Mouse (Mus musculus): ENCODE measurements around the gene Gm10273. TPM values are rescaled to one million over a fixed set of nuclear protein-coding genes. Genes with fewer than 3 reads are reported as not detected.
"Not testable (repeated sequence)": the region's sequence is repeated elsewhere in the genome, so short reads cannot be mapped to it uniquely, and the experiment has no call there.

Gene Gm10273
- total RNA-seq (2021): 10 to 100 TPM; 28.5 to 38.1 TPM
- long read RNA-seq, experiment 1, partial matches to known transcripts: 0 of 2 reads
- long read RNA-seq, experiment 1, other reads (novel, unspliced or antisense): 0 of 2 reads
- long read RNA-seq, experiment 2, partial matches to known transcripts: 0 of 4 reads
- long read RNA-seq, experiment 2, other reads (novel, unspliced or antisense): 0 of 4 reads

DNA sequence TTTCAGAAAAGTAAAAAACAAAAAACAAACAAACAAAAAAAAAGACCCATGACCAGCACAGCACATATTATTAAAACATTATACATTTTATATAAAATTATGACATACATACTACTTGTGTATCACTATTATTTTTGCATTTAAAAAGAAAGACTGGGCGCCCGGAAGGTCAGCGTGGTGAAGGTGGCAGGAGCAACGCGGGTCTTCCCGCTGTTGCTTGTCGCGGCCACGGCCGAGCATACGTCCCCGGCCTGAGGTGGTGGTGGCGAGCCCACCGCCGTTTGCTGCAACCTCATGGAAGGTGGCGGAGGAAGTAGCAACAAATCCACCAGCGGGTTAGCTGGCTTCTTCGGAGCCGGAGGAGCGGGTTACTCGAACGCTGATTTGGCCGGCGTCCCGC, at the start of gene Gm10273:
TSS of gene Gm10273 (plus strand) at position 172 of the 400 bp plus-strand sequence.
- not testable (repeated sequence) for H3K4me3 ChIP-seq; DNase-seq (ENCODE audit: low spot score in 2 of 2); H3K27ac ChIP-seq

DNA sequence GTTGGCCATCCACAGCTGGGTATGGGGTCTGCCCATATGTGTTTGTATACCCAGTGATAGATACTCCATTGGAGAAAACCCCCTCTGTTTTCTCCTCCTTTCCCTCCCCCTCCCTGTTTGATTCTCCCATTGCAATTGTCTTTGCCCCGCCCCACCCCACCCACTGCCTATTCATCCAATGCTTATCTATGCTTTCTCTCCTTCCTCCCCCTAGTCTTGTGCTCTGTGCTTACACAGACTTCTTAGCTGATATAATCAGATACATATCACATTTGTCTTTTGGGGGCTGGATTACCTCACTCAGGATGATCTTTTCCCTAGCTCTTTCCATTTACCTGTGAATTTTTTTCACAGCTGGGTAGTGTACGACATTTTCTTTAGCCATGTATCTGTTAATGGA, 48.9 kb upstream of the Gm10273 start:
- no peak for DNase-seq (ENCODE audit: low spot score in 2 of 2)

DNA sequence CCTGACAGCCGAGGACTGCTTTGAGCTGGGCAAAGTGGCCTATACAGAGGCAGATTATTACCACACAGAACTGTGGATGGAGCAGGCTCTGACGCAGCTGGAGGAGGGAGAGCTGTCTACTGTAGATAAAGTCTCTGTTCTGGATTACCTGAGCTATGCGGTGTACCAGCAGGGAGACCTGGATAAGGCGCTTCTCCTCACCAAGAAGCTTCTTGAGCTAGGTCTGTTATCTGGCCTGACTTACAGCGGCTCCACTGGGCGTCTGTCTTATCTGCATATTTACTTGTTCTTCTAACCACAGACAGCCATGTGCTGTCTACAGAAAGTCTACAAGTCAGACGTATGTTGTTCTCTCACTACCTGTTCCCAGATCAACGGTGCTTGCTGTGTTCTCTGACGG, 47.2 kb upstream of the Gm10273 start:
- DNase-seq (ENCODE audit: low spot score in 2 of 2): no peak
- no peak overlapping the region for H3K4me3 ChIP-seq
- TF ChIP-seq CTCF (conservative IDR thresholded peaks at IDR 0.05): no peak
- no peak overlapping the region for H3K27ac ChIP-seq

More for the DNA sequence above, 48.9 kb upstream of the Gm10273 start:
- Histone ChIP-seq H3K4me3 (no peak overlapping the region), H3K27ac (no peak overlapping the region)
- no peak for TF ChIP-seq CTCF (conservative IDR thresholded peaks at IDR 0.05)

DNA sequence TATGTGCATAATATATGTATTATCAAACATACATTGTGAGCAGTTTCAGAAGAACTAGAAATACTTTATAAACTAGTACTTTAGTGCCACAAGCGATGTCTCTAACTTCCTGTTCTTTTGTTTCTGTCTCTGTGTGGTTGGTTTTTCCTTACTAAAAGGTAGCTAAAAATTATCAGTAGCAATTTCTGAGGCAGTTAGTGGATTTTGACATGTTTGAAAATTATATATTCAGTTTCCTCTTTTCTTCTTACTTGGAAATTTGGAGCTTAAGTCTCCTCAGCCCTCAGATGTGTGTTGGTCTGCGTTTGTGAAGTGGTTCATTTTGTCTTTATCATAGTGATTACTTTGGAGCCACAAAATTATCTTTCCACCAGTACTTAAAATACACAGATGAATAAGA, 45.9 kb upstream of the Gm10273 start:
- Histone ChIP-seq H3K4me3 (no peak overlapping the region), H3K27ac (no peak overlapping the region)
- no peak for DNase-seq (ENCODE audit: low spot score in 2 of 2)
- TF ChIP-seq CTCF (conservative IDR thresholded peaks at IDR 0.05): no peak

DNA sequence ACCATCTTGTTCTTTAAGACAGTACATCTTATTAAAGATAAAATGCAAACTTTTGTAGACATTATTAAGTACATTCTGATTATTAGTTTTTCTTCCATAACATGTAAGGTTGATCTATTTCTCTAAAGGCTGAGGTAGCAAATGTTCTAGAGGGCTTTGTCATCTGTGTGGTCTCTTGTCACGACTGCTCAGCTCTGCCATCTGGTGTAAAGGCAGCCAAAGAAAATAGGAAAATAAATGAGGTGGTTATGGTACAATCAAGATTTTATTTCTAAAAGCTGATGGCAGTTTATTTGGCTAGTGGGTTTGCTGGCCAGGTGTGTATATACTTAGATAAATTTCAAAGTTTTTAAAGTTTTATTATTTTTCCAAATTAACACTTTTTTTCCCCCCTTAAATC, 42.4 kb upstream of the Gm10273 start:
- Histone ChIP-seq H3K27ac (no peak overlapping the region; the same call in 1 of the 2 replicates), H3K4me3 (no peak overlapping the region)
- peak in 1 of 2 experiments; percentile 17 for DNase-seq (ENCODE audit: low spot score in 2 of 2)
- peak; percentile 60 for TF ChIP-seq CTCF (conservative IDR thresholded peaks at IDR 0.05)

DNA sequence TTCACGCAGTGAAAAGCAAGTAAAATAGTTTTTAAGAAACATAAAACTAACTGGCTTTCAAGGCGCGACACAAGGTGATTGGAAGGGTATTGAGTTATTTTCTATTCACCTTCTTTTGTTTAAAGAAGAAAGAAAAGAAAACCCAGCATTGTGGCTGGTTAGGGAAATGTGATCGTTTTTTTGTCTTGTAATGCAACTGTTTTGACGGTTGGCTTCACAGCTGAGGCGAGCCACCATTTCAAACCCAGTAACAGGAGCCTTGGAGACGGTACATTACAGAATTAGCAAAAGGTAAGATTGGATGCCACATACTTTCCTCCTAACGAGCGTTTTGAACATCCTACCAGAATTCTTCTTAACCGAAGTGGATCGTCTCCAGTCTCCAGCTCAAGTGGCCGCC, 41.3 kb upstream of the Gm10273 start:
- H3K27ac ChIP-seq: 0 out of 2 replicates have a peak overlapping the region, but pooled peaks have one; percentile 20
- no peak overlapping the region for H3K4me3 ChIP-seq
- DNase-seq (ENCODE audit: low spot score in 2 of 2): no peak
- TF ChIP-seq CTCF (conservative IDR thresholded peaks at IDR 0.05): no peak

DNA sequence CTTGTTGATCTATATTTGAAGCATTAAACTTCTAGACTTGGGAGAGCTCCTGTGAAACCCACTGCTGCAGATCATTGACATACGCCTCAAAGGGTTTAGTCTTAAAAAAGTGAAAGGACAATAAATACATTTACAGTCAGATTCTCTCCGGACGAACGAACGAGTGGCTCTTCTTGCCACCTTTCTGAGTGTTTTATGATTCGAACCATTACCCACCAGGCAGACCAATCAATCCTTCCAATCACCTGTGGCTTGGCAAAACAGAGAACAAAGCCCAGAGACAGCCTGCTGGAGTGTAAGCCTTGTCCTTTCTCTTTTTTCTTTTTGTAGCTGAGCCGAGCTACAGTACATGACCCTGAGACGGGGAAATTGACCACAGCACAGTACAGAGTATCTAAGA, 40.4 kb upstream of the Gm10273 start:
- TF ChIP-seq CTCF (conservative IDR thresholded peaks at IDR 0.05): no peak
- DNase-seq (ENCODE audit: low spot score in 2 of 2): no peak
- Histone ChIP-seq H3K4me3 (no peak overlapping the region), H3K27ac (no peak overlapping the region)

DNA sequence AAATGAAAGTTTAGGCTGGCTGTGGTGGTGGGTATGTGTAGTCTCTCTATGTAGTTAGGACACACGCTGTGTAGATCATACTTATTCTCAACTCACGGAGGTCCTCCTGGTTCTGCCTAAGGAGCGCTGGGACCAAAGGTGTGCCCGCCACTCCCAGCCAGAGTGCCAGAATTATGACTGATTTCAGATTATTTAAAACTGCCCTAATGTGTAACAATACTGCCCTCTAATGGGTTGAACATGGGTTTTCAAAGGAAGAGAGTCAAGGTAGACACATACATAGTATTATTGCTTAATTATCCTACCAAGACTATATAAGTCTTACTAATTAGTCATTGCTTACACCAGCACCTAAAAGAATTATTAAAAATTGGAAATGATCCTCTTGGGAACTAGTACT, 36.7 kb upstream of the Gm10273 start:
- H3K4me3 ChIP-seq: no peak overlapping the region
- H3K27ac ChIP-seq: no peak overlapping the region
- no peak for DNase-seq (ENCODE audit: low spot score in 2 of 2)
- TF ChIP-seq CTCF (conservative IDR thresholded peaks at IDR 0.05): peak; percentile 76

DNA sequence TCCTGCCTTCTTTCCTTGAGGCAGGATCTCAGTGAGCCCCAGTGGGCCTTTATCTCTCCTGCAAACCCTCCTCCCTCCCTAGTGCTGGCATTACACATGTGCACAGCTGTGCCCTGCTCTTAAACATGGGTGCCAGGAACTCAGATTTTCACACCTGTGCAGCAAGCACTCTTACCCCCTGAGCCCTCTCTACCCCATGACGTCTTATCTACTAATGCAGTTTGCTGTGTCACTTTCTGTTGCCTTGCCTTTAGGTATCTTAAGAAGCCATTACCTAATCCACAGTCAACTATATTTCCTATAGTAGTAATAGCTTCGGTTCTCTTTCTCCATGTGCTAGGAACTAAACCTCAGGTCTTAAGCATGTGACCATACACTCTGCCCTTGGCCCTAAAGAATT, 32.2 kb upstream of the Gm10273 start:
- H3K4me3 ChIP-seq: no peak overlapping the region
- TF ChIP-seq CTCF (conservative IDR thresholded peaks at IDR 0.05): no peak
- DNase-seq (ENCODE audit: low spot score in 2 of 2): no peak
- no peak overlapping the region for H3K27ac ChIP-seq

DNA sequence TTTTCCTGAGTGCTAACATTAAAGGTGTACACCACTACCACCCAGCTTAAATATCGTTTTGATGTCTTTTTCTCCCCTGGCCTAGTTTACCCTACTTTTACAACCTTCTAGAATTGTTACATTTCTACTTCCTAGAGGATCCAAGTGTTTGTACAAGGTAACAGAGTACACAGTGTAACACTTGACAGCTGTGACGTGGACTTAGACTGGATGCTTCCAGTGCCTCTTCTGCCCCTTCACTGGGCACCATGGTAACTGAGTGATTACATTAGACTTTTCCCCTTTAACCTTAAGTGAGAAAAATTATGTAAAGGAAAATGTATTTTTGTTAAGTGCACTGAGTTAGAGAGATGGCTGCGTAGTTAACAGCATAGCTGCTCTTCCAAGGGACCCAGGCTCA, 30.9 kb upstream of the Gm10273 start:
- Histone ChIP-seq H3K27ac (no peak overlapping the region), H3K4me3 (no peak overlapping the region)
- TF ChIP-seq CTCF (conservative IDR thresholded peaks at IDR 0.05): no peak
- DNase-seq (ENCODE audit: low spot score in 2 of 2): no peak

DNA sequence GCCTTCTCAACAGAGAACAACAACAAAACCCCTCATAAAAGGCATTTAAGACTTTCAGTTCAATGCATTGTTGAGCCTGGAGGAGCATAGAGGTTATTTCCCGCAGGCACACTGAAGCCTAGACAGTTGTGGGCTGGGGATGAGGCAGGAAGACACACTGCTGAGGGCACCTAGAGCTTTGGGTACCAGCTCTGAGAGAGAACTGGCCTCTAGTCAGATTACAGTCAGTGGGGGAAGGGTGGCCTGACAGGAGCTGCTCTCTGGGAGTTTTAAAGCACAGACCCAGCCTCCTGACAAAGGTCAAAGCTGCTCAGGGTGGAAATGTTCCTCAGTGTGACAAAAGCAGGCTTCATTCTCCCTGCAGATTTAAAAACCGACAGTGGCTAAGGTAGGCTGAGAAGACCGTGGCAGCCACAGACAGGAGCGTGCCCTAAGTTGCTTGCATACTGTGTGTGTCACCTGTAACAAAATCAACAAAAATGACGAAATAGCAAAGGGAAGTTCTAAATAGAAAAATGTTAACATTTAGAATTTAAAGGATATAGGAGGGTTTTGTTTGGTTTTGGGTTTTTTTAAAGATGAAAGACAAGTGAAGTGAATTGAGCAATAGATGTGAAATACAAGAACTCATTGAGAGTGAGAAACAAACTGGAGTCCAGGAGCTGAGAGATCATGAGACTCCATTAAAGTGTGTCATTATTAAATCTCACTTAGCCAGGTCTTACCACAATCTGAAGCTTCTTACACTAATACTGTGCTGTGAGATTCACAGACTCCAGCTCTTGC, 29.4 kb upstream of the Gm10273 start:
- no peak overlapping the region for H3K4me3 ChIP-seq
- no peak for DNase-seq (ENCODE audit: low spot score in 2 of 2)
- H3K27ac ChIP-seq: no peak overlapping the region
- no peak for TF ChIP-seq CTCF (conservative IDR thresholded peaks at IDR 0.05)

DNA sequence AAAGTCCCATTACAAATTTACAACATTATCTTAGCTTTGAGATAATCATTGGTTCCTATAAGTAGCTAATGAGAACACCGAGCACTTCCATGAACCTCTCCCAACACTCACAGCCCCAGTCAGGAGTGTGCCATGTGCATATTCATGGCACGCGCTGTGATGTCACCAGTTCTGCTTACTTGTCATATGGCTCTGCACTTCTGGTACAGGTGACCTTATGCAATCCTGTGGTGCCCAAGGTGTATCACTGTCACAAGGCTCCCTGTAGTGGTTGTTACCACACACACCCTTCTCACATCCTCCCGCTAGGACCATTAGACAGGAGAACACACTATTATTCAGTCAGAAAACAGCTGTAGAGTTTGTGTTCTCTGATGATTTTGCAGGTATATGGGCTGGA, 28.7 kb upstream of the Gm10273 start:
- Histone ChIP-seq H3K27ac (no peak overlapping the region), H3K4me3 (no peak overlapping the region)
- no peak for DNase-seq (ENCODE audit: low spot score in 2 of 2)
- TF ChIP-seq CTCF (conservative IDR thresholded peaks at IDR 0.05): no peak

DNA sequence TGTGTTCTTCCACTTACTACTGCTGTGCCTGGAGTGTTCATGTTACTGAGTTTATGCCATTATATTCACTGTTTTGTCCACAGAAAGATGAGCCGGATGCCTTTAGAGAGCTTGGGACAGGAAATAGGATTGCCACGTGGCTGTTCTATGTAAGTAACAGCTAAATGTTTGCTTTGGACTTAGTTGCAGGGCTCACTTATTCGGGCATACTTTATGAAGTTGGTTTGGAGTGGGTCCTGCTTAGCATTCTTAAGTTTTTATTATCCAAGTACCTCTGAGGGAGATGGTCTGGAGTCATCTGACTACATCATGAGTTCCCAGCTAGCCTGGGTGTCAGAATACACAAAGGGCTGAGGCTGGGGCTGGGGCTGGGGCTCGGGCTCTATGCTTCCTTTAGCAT, 28.2 kb upstream of the Gm10273 start:
- Histone ChIP-seq H3K27ac (no peak overlapping the region), H3K4me3 (no peak overlapping the region)
- no peak for TF ChIP-seq CTCF (conservative IDR thresholded peaks at IDR 0.05)
- DNase-seq (ENCODE audit: low spot score in 2 of 2): no peak

DNA sequence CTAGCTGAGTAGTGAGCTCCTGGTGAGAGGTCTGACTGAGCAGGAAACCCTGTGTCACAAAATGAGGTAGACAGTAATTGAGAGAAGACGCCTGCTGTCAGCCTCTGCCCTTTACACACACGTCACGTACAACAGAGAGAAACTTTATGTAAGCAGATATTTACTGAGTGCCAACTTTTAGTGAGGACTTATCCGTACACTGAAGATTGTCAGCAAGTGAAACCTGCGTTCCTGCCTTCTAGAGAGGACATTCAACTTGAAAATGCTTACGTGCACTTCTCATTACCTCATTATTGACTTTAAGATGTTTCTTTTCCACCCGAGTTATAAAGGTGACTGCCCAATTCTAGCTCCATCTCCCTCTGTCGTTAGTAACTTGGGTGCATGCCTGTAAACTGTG, 26.7 kb upstream of the Gm10273 start:
- H3K27ac ChIP-seq: no peak overlapping the region
- DNase-seq (ENCODE audit: low spot score in 2 of 2): no peak
- no peak for TF ChIP-seq CTCF (conservative IDR thresholded peaks at IDR 0.05)
- H3K4me3 ChIP-seq: no peak overlapping the region

Measured in layer of hippocampus, adult 2 months (tissue).